Mouse (Mus musculus): ENCODE measurements at regions not wholly inside any gene's neighbourhood (a gene's known extent, or its start where the extent isn't known, plus 50 kb on each side); places are given as distances from the start of the nearest gene placed in this dataset.

- Histone ChIP-seq H3K4me1 (ENCODE audit: control insufficient read depth, insufficient read depth, low read length) (no peaks in the 10 kb centered on the region), H3K27ac (ENCODE audit: insufficient read depth, low read depth, low read length) (no peak overlapping the region), H3K4me3 (ENCODE audit: insufficient read depth, low read length) (no peak overlapping the region)
- TF ChIP-seq POLR2A (IDR thresholded peaks at IDR 0.05; ENCODE audit: borderline replicate concordance, low read depth, low read length) (no peak), CTCF (IDR thresholded peaks at IDR 0.05; ENCODE audit: low read depth, low read length) (no peak)
Observed at GRCm38 (mm10) chr15:36381228-36381671, 626.3 kb downstream of the Zfp706 start.

- Histone ChIP-seq H3K27ac (ENCODE audit: insufficient read depth, low read depth, low read length) (no peak overlapping the region), H3K4me1 (ENCODE audit: control insufficient read depth, insufficient read depth, low read length) (no peaks in the 10 kb centered on the region), H3K4me3 (ENCODE audit: insufficient read depth, low read length) (no peak overlapping the region)
- no peak for TF ChIP-seq CTCF (IDR thresholded peaks at IDR 0.05; ENCODE audit: low read depth, low read length)
- no peak for TF ChIP-seq POLR2A (IDR thresholded peaks at IDR 0.05; ENCODE audit: borderline replicate concordance, low read depth, low read length)
Observed at GRCm38 (mm10) chr15:36380461-36381227, 626.9 kb downstream of the Zfp706 start.

GRCm38 (mm10) chr15:36378640-36379039 lies 628.9 kb downstream of the Zfp706 start:
- no peak overlapping the region for H3K4me3 ChIP-seq (ENCODE audit: insufficient read depth, low read length)
- H3K4me1 ChIP-seq (ENCODE audit: control insufficient read depth, insufficient read depth, low read length): peaks cover 11% of the 10 kb centered on the region
- no peak for TF ChIP-seq POLR2A (IDR thresholded peaks at IDR 0.05; ENCODE audit: borderline replicate concordance, low read depth, low read length)
- TF ChIP-seq CTCF (IDR thresholded peaks at IDR 0.05; ENCODE audit: low read depth, low read length): no peak
- H3K27ac ChIP-seq (ENCODE audit: insufficient read depth, low read depth, low read length): no peak overlapping the region

- no peak overlapping the region for H3K27ac ChIP-seq (ENCODE audit: insufficient read depth, low read depth, low read length)
- peaks cover 14% of the 10 kb centered on the region for H3K4me1 ChIP-seq (ENCODE audit: control insufficient read depth, insufficient read depth, low read length)
- no peak overlapping the region for H3K4me3 ChIP-seq (ENCODE audit: insufficient read depth, low read length)
- no peak for TF ChIP-seq POLR2A (IDR thresholded peaks at IDR 0.05; ENCODE audit: borderline replicate concordance, low read depth, low read length)
- TF ChIP-seq CTCF (IDR thresholded peaks at IDR 0.05; ENCODE audit: low read depth, low read length): no peak
Observed at GRCm38 (mm10) chr15:36376551-36376950, 631.0 kb downstream of the Zfp706 start.

GRCm38 (mm10) chr15:36375549-36375885 lies 632.1 kb downstream of the Zfp706 start:
- TF ChIP-seq POLR2A (IDR thresholded peaks at IDR 0.05; ENCODE audit: borderline replicate concordance, low read depth, low read length) (no peak), CTCF (IDR thresholded peaks at IDR 0.05; ENCODE audit: low read depth, low read length) (no peak)
- peaks cover 18% of the 10 kb centered on the region for H3K4me1 ChIP-seq (ENCODE audit: control insufficient read depth, insufficient read depth, low read length)
- H3K4me3 ChIP-seq (ENCODE audit: insufficient read depth, low read length): no peak overlapping the region
- H3K27ac ChIP-seq (ENCODE audit: insufficient read depth, low read depth, low read length): no peak overlapping the region

GRCm38 (mm10) chr15:36374732-36375548 lies 632.6 kb downstream of the Zfp706 start:
- TF ChIP-seq CTCF (IDR thresholded peaks at IDR 0.05; ENCODE audit: low read depth, low read length): no peak
- peak overlapping the region; percentile 33 for H3K4me3 ChIP-seq (ENCODE audit: insufficient read depth, low read length)
- peaks cover 18% of the 10 kb centered on the region for H3K4me1 ChIP-seq (ENCODE audit: control insufficient read depth, insufficient read depth, low read length)
- no peak overlapping the region for H3K27ac ChIP-seq (ENCODE audit: insufficient read depth, low read depth, low read length)

GRCm38 (mm10) chr15:36373900-36374611 lies 633.5 kb downstream of the Zfp706 start:
- H3K4me3 ChIP-seq (ENCODE audit: insufficient read depth, low read length): peak overlapping the region; percentile 33

GRCm38 (mm10) chr15:36373481-36373880 lies 634.1 kb downstream of the Zfp706 start:
- H3K27ac ChIP-seq (ENCODE audit: insufficient read depth, low read depth, low read length): no peak overlapping the region
- peaks cover 18% of the 10 kb centered on the region for H3K4me1 ChIP-seq (ENCODE audit: control insufficient read depth, insufficient read depth, low read length)
- TF ChIP-seq CTCF (IDR thresholded peaks at IDR 0.05; ENCODE audit: low read depth, low read length) (no peak), POLR2A (IDR thresholded peaks at IDR 0.05; ENCODE audit: borderline replicate concordance, low read depth, low read length) (no peak)
- H3K4me3 ChIP-seq (ENCODE audit: insufficient read depth, low read length): no peak overlapping the region

More at GRCm38 (mm10) chr15:36373900-36374611, 633.5 kb downstream of the Zfp706 start:
- Histone ChIP-seq H3K4me1 (ENCODE audit: control insufficient read depth, insufficient read depth, low read length) (peaks cover 18% of the 10 kb centered on the region), H3K27ac (ENCODE audit: insufficient read depth, low read depth, low read length) (no peak overlapping the region)
- TF ChIP-seq POLR2A (IDR thresholded peaks at IDR 0.05; ENCODE audit: borderline replicate concordance, low read depth, low read length): no peak
- TF ChIP-seq CTCF (IDR thresholded peaks at IDR 0.05; ENCODE audit: low read depth, low read length): no peak

GRCm38 (mm10) chr15:36371382-36371781 lies 636.2 kb downstream of the Zfp706 start:
- Histone ChIP-seq H3K4me1 (ENCODE audit: control insufficient read depth, insufficient read depth, low read length) (peaks cover 36% of the 10 kb centered on the region), H3K27ac (ENCODE audit: insufficient read depth, low read depth, low read length) (no peak overlapping the region), H3K4me3 (ENCODE audit: insufficient read depth, low read length) (no peak overlapping the region)
- no peak for TF ChIP-seq POLR2A (IDR thresholded peaks at IDR 0.05; ENCODE audit: borderline replicate concordance, low read depth, low read length)
- no peak for TF ChIP-seq CTCF (IDR thresholded peaks at IDR 0.05; ENCODE audit: low read depth, low read length)
